Mouse (Mus musculus) MEL (cell line): ENCODE measurements around the gene Cnfn.

Source experiments
- BHLHE40 ChIP-seq: IDR thresholded peaks from 2 replicates; pipeline ENCODE4 v1.6.1; 2012; ENCODE audit warnings: low read depth, mild to moderate bottlenecking, inconsistent platforms, low read length, improper control_type of control experiment, borderline replicate concordance
- EP300 ChIP-seq, 2 experiments: IDR thresholded peaks; 2 replicates each; pipeline ENCODE4 v1.6.1; 2011; ENCODE audit warnings: improper control_type of control experiment in 2 of 2, low read length in 2 of 2, low read depth in 1 of 2, mild to moderate bottlenecking in 1 of 2
- GABPA ChIP-seq: IDR thresholded peaks from 2 replicates; pipeline ENCODE4 v1.6.1; 2012; ENCODE audit warnings: low read depth, mild to moderate bottlenecking, inconsistent platforms, low read length, improper control_type of control experiment, moderate library complexity
- NRF1 ChIP-seq: IDR thresholded peaks from 2 replicates; pipeline ENCODE4 v1.6.1; 2014; ENCODE audit warnings: low read depth, mild to moderate bottlenecking, inconsistent platforms, low read length, improper control_type of control experiment, moderate library complexity; ENCODE audit not compliant: poor library complexity, insufficient read depth, severe bottlenecking
- POLR2A ChIP-seq, 2 experiments: IDR thresholded peaks; 2 replicates each; pipeline ENCODE4 v1.6.1; 2011 to 2012; ENCODE audit warnings: low read length in 2 of 2, mild to moderate bottlenecking in 2 of 2, control low read depth in 1 of 2, improper control_type of control experiment in 1 of 2, low read depth in 1 of 2, moderate library complexity in 1 of 2; ENCODE audit not compliant: control insufficient read depth in 1 of 2, insufficient read depth in 1 of 2, poor library complexity in 1 of 2
- POLR2AphosphoS2 ChIP-seq: IDR thresholded peaks from 2 replicates; pipeline ENCODE4 v1.6.1; 2011; ENCODE audit warnings: low read length, improper control_type of control experiment
- TAL1 ChIP-seq: IDR thresholded peaks from 2 replicates; pipeline ENCODE4 v1.6.1; 2012; ENCODE audit warnings: mild to moderate bottlenecking, inconsistent platforms, low read length, moderate library complexity, mixed read lengths
- TBP ChIP-seq: IDR thresholded peaks from 2 replicates; pipeline ENCODE4 v1.8.0; 2011; ENCODE audit warnings: low read depth, low read length, improper control_type of control experiment
- USF2 ChIP-seq, 2 experiments: IDR thresholded peaks; 2 replicates each; pipeline ENCODE4 v1.6.1; 2011 to 2012; ENCODE audit warnings: improper control_type of control experiment in 2 of 2, low read length in 2 of 2, borderline replicate concordance in 1 of 2, inconsistent platforms in 1 of 2, low read depth in 1 of 2, mild to moderate bottlenecking in 1 of 2; ENCODE audit not compliant: insufficient read depth in 1 of 2

GRCm38 (mm10) chr7:25339329-25339728 lies 30.2 kb downstream of the Cnfn start:
- TF ChIP-seq POLR2A (IDR thresholded peaks at IDR 0.05; ENCODE audit: control insufficient read depth in 1 of 2, insufficient read depth in 1 of 2, low read depth in 1 of 2, low read length in 2 of 2, poor library complexity in 1 of 2) (no peak), NRF1 (no peak), TAL1 (no peak), POLR2AphosphoS2 (no peak), GABPA (no peak), USF2 (IDR thresholded peaks at IDR 0.05; ENCODE audit: borderline replicate concordance in 1 of 2, insufficient read depth in 1 of 2, low read depth in 1 of 2, low read length in 2 of 2) (no peak), TBP (no peak), EP300 (IDR thresholded peaks at IDR 0.05; ENCODE audit: low read depth in 1 of 2, low read length in 2 of 2) (no peak), BHLHE40 (no peak)
